Mouse (Mus musculus) heart, adult 2 months (tissue): ENCODE data around the gene Syt14.

Experiments used
- CTCF ChIP-seq: fragments of 200-600 bp; IDR thresholded peaks from 2 replicates; pipeline ENCODE4 v1.8.1; 2022; ENCODE audit warnings: antibody characterized with exemption, mild to moderate bottlenecking, moderate library complexity
- EP300 ChIP-seq: fragments of 200-500 bp; IDR thresholded peaks from 2 replicates; pipeline ENCODE4 v1.6.1; 2011; ENCODE audit warnings: low read depth, low read length, control low read depth; ENCODE audit not compliant: insufficient read depth

GRCm38 (mm10) chr1:193011000-193011769 lies 24.4 kb downstream of the Syt14 start:
- no peak for TF ChIP-seq CTCF
- no peak for TF ChIP-seq EP300
